In genomic region chr12:86893326-86894183, GRCm38 (mm10) we compare ENCODE assay signal across 8 mouse cellular contexts. TPM values are rescaled to one million over a fixed set of nuclear protein-coding genes. Genes with fewer than 3 reads are reported as not detected.
DNase-seq lines count a peak whose midpoint lies in the region; ATAC-seq and TF ChIP-seq lines count a peak whose summit lies in the region.

No protein-coding gene starts in this region.

- peak; percentile 42 for DNase-seq in kidney, adult 18-20 months
- no peak for DNase-seq in kidney, adult 11 months
- DNase-seq in brain, embryonic 14.5 days (ENCODE audit: low read depth): peak; percentile 87
- peak; percentile 74 for DNase-seq in forebrain, postnatal 0 days
- DNase-seq in kidney, adult 9 months: peak; percentile 59
- DNase-seq in lung, postnatal 10 days: peak; percentile 68
- peak; percentile 66 for DNase-seq in stomach, postnatal 0 days (ENCODE audit: low spot score)

- H3K9ac ChIP-seq in forebrain, postnatal 0 days: peak overlapping the region; percentile 54
- H3K9ac ChIP-seq in stomach, postnatal 0 days (ENCODE audit: low read length): peak overlapping the region; percentile 50

- peak overlapping the region; percentile 18 for H3K4me3 ChIP-seq in forebrain, postnatal 0 days (ENCODE audit: low read depth, low read length)
- H3K4me3 ChIP-seq in stomach, postnatal 0 days (ENCODE audit: low read depth, low read length): peak overlapping the region; percentile 32

- no peak for TF ChIP-seq EP300 in stomach, postnatal 0 days (optimal IDR thresholded peaks at IDR 0.05)

- no peak for TF ChIP-seq CTCF in brain, embryonic 14.5 days (IDR thresholded peaks at IDR 0.05; ENCODE audit: borderline replicate concordance, extremely low read depth, insufficient read depth, insufficient read length)
- TF ChIP-seq CTCF in forebrain, postnatal 0 days (IDR thresholded peaks at IDR 0.05; ENCODE audit: low read depth): no peak
- no peak for TF ChIP-seq CTCF in stomach, postnatal 0 days (IDR thresholded peaks at IDR 0.05; ENCODE audit: low read depth)

- H3K36me3 ChIP-seq in forebrain, postnatal 0 days (ENCODE audit: insufficient read depth): no peaks in the 10 kb centered on the region
- H3K36me3 ChIP-seq in stomach, postnatal 0 days (ENCODE audit: control insufficient read depth, insufficient read depth, low read length): no peaks in the 10 kb centered on the region

- H3K27ac ChIP-seq in forebrain, postnatal 0 days (ENCODE audit: low read depth, low read length): peak overlapping the region; percentile 96
- H3K27ac ChIP-seq in stomach, postnatal 0 days (replicated peaks): peak overlapping the region; percentile 99

- no peaks in the 10 kb centered on the region for H3K27me3 ChIP-seq in forebrain, postnatal 0 days (ENCODE audit: insufficient read depth, low read length)
- H3K27me3 ChIP-seq in stomach, postnatal 0 days (ENCODE audit: control insufficient read depth, insufficient read depth, low read length): no peaks in the 10 kb centered on the region

- H3K9me3 ChIP-seq in forebrain, postnatal 0 days (ENCODE audit: low read length): no peaks in the 10 kb centered on the region
- no peaks in the 10 kb centered on the region for H3K9me3 ChIP-seq in stomach, postnatal 0 days (ENCODE audit: control insufficient read depth, low read length)

- no peak for ATAC-seq in forebrain, postnatal 0 days
- peak; percentile 32; the same call in 1 of the 2 replicates for ATAC-seq in stomach, postnatal 0 days (ENCODE audit: low FRiP score, low TSS enrichment)
- no peak for ATAC-seq in granulocyte monocyte progenitor cell, adult 5-6 weeks (replicated peaks; ENCODE audit: poor library complexity, severe bottlenecking)

- H3K4me2 ChIP-seq in forebrain, postnatal 0 days (ENCODE audit: low read depth): peak overlapping the region; percentile 69
- peak overlapping the region; percentile 75 for H3K4me2 ChIP-seq in stomach, postnatal 0 days (replicated peaks; ENCODE audit: low read depth)

- peaks cover 76% of the 10 kb centered on the region for H3K4me1 ChIP-seq in forebrain, postnatal 0 days (ENCODE audit: insufficient read depth)
- H3K4me1 ChIP-seq in stomach, postnatal 0 days (replicated peaks; ENCODE audit: control insufficient read depth, insufficient read depth): peaks cover 24% of the 10 kb centered on the region

- no peak for TF ChIP-seq POLR2A in brain, embryonic 14.5 days (IDR thresholded peaks at IDR 0.05; ENCODE audit: borderline replicate concordance, extremely low read depth, insufficient read depth, insufficient read length, poor library complexity, severe bottlenecking)

- 1% methylated on average over 20 of the region's 20 CpGs for whole genome bisulfite sequencing in forebrain, postnatal 0 days
- 1% methylated on average over 20 of the region's 20 CpGs for WGBS in stomach, postnatal 0 days

RNA-seq across cellular contexts. Expression of gene Irf2bpl, which starts 9.0 kb away (rescaled TPM):
- polyA plus RNA-seq in brain, embryonic 14.5 days (2012; rRNA removed): 77.9 and 97.5 TPM in 2 replicates
- 134 and 161 TPM in 2 replicates for total RNA-seq in forebrain, postnatal 0 days (2014; rRNA removed)
- 86.3 and 95.7 TPM in 2 replicates for polyA plus RNA-seq in forebrain, postnatal 0 days (2015; fragmentation: Nextera tagmentation; extraction: Ambion mirVana)
- polyA plus RNA-seq in stomach, postnatal 0 days (2015; fragmentation: Nextera tagmentation; extraction: Ambion mirVana): 19.1 and 19.8 TPM in 2 replicates
- 1.2 and 1.8 TPM in 2 replicates for total RNA-seq in granulocyte monocyte progenitor cell, adult 5-6 weeks (2014; fragmentation: Nextera tagmentation)
- 0.15 and 0.78 TPM in 2 replicates for total RNA-seq in granulocyte monocyte progenitor cell, adult 5-6 weeks (2017)

RNA-seq across cellular contexts. Expression of gene Cipc, which starts 53.3 kb away (rescaled TPM):
- 67.3 and 70.7 TPM in 2 replicates for polyA plus RNA-seq in brain, embryonic 14.5 days (2012; rRNA removed)
- 53.1 and 62.9 TPM in 2 replicates for total RNA-seq in forebrain, postnatal 0 days (2014; rRNA removed)
- 28.4 and 38.1 TPM in 2 replicates for polyA plus RNA-seq in forebrain, postnatal 0 days (2015; fragmentation: Nextera tagmentation; extraction: Ambion mirVana)
- 10.1 and 10.8 TPM in 2 replicates for polyA plus RNA-seq in stomach, postnatal 0 days (2015; fragmentation: Nextera tagmentation; extraction: Ambion mirVana)
- total RNA-seq in granulocyte monocyte progenitor cell, adult 5-6 weeks (2014; fragmentation: Nextera tagmentation): 23.5 and 32.3 TPM in 2 replicates
- total RNA-seq in granulocyte monocyte progenitor cell, adult 5-6 weeks (2017): 18.5 and 19.9 TPM in 2 replicates
